Mouse (Mus musculus) cerebellum, postnatal 14 days (tissue): ENCODE measurements around the gene Glis3.
A peak's percentile ranks its signal among the peaks of the same experiment; 100 is the strongest.

ENCODE experiments used
- DNase-seq, 2 experiments: peaks; one replicate each; pipeline ENCODE4 v3.0.0; 2021; ENCODE audit warnings: mixed read lengths in 2 of 2

Glis3 gene

DNA sequence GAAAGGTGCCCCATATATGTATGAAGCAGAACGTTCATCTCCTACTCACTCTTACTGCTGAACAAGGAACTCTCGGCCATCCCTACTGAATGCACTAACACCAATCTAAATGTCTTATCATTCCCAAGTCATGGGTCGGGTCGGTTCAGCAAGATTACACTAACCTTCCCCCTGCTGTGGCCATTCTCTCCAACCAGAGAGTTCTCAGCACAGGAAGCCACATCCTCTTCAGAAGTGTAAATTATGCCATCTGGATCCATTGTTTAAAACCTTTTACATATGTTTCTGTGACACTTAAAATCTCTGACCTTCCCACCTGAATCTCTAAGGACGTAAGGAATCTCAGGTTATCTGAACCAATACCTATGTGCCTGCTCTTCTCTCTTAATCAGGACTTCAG is 29.0 kb downstream of the Glis3 start:
- DNase-seq = no peak

DNA sequence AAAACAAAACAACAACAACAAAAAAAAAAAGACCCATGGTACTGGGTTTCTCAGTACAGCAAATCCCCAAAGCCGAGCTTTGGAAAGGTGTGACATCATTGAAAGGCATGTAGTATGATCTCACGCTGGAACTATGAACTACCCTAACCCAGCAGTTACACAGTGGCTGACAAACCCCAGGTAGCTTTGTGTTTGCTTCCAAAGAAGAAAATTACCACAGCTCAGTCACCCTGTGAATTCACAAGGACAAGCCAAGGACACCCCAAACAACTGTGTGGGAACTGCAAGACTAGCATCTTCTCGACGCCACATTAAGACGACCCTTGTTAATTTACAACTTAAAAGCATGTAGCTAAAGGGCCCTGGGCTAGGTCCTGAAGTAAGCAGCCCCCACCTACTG is 30.4 kb downstream of the Glis3 start:
- DNase-seq = no peak

DNA sequence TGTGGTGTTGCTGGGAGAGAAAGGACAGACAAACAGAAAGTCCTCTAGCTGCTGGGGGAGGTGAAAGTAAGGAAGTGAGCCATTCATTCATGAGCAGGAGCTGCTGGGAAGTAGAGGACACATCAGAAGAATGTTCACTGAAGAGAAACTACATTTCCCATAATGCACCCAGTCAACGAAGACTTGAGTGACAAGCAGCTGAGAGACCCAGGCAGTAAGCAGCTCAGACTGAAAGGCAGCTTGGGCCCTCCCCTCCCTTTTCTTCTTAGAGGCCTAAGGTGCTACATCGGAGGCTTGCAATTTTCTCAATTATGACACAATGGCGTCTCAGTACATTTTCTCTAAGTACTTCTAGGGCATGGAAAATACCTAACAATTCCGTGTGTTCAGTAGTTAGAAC is 31.0 kb downstream of the Glis3 start:
- DNase-seq = no peak

DNA sequence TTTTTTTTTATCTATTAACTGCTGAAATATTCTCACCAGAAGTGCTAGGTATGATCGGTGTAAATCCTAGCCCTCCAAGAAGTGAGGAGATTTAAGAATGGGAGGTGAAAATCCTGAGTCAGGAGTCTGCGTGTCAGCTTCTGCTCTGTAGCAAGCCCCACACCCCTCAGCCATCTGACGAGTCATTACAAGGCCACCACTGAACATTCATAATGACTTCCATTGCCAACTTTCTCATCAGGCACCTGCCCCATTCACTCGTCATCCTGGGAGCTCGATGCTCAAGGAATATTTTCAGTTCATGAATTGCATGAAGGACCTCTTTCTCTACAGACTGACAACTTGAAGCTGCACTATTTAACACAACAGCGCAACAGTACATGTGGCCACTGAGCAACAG is 32.5 kb downstream of the Glis3 start:
- DNase-seq = no peak

DNA sequence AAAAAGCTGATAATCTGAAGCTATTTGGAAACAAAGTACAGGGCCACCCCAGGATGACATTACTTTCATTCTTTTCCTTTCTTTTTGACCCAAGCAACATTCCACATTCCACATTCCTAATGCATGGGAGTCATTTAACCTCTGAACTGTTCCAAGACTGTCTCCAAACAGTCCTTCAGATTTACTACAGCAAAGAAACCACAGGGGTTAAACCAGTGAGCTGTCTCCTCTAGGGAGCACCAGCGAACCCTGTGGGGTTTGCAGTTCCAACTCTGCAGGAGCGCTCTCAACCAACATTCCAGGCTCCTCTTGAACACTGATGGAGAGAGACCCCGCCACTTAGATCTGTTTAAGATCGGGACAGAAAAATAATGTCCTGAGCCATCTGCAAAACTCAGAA is 33.6 kb downstream of the Glis3 start:
- no peak for DNase-seq

DNA sequence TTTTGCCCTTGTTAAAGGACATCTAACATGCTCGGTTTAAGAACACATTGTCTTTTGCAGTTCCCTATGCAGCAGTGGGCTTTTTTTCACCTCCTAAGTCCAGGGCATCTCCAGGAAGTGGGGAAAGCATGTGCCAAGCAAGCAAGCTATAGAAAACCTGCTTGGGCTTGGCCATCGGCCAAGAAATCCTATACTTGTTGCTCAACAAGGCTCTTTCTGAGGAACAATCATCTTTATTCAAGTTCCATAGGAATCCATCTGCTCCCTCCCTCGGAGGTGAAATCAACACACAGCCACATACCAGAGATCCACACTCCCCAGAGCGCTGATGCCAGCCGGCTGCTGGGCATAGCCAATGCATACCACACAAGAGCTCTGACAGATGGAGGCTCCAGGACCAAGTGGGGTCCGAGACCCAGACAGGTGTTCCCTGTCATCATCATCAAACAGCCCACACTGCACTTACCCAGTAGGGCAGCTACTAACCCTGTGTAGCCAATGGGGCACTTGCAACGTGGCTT is 39.0 kb downstream of the Glis3 start:
- DNase-seq = peak in 1 of 2 experiments; percentile 12

DNA sequence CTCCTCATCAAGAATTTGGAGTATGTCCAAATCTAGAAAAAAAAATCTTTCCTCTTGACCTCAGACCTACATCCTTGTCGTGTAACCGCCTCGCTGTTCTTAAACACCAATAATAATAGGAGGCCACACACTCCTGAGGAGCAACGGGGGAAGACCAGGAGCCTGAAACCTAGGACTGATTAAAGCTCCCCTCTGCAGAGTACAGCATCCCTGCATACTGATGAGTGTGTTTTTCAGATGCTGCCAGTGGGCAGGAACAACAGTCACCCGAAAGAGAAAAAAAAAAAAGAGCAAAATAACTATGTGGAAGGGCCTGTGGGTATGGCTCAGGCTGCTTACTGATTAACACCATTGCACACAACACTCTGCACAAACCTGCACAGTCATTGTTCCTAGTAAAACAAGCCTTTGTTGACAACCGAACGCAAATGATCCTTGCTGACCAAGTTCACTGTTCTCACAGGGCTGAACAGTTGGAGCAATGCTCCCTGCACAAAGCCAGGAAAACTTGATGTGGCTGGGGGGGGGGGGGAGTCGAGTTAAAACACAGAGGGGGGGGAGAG is 43.8 kb downstream of the Glis3 start:
- no peak for DNase-seq

DNA sequence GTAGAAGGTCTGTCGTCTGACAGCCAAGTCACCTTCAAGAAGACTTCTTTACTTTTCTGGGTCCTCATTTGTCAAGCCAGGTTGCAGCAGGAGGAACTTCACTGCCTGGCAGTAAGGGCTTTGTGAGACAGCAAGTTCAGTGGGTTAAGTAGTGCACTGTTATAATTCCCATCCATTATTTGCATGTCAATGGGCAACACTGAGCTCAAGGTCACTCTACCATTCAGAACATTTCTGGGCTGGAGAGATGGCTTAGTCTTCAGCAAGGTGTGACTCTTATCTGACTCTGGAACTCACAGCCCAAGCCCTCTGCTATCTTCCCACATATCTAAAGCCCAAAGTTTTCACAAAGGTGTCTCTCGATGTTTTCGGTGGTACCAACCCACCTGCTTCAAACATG is 44.9 kb downstream of the Glis3 start:
- DNase-seq = no peak

DNA sequence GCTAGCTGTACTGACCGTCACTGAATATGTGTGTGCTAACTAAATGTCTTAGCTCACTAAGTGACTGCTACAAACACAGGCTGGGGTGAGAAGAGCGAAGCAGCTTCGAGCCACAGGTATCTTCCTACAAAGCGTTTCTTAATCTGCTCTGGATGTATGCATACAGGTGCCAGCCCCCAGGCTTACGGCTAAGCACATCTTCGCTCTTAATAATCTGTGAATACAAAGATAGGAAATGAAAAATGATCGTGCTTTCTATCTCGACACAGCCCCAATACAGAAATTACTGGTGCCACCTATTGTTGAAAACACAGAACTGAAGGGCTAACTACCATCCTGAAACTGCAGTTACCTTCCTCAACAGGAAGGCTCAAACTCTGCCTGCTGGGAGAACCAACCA is 51.5 kb downstream of the Glis3 start:
- peak; percentile 16 to 60 for DNase-seq

DNA sequence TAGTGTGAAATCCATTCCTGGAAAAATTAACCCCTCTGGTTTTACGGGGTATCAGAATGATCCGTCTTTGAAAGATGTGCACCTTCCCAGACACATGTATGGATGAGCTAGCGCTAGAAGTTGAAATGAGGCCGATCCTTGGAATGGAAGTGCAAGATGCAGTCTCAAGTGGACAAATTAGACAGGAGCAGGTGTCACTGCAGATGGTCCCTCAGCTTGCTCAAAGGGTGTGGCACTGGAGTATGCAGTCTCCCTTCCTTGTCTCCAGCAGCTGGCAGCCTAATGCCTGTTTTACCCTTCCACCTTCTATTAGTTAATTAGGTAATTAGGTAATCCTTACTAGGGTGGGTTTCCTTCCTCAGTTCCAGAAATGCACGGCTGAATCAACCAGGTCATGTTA is 53.7 kb downstream of the Glis3 start:
- no peak for DNase-seq

DNA sequence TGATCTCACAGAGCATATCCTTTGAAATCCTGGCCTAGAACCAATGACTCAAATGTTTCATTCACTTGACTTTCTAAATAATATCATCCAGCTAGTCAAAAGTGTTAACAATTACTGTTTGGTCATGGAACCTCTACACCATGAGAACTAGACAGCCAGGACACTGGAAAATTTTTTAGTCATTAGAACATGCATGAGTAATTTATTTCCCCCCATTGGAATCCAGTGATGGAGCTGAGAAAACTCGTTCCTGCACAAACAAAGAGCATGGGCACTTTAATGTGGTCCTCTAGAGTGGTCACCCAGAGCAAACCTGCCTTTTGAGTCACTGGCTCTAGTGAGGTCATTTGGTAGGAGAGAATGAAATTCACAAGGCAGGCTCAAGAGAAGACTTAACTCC is 55.3 kb downstream of the Glis3 start:
- no peak for DNase-seq

DNA sequence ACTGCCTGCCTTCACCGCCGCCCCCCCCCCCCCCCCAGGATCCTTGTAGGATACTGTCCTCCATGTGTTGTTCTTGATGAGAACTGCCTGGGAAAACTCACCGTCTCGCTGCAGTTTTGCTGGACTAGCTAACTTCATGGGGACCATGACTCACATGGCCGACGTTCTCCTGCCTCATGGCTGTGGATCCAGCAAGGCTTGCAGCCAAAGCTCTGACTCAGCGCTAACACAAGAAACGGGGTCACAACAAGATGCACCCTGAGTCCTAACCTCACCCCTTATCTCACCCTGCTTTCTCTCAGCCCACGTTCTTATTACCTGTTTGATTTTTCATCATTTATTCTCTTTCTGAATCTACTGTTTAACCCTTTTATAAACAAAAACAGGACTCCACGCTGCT is 56.2 kb downstream of the Glis3 start:
- no peak for DNase-seq

DNA sequence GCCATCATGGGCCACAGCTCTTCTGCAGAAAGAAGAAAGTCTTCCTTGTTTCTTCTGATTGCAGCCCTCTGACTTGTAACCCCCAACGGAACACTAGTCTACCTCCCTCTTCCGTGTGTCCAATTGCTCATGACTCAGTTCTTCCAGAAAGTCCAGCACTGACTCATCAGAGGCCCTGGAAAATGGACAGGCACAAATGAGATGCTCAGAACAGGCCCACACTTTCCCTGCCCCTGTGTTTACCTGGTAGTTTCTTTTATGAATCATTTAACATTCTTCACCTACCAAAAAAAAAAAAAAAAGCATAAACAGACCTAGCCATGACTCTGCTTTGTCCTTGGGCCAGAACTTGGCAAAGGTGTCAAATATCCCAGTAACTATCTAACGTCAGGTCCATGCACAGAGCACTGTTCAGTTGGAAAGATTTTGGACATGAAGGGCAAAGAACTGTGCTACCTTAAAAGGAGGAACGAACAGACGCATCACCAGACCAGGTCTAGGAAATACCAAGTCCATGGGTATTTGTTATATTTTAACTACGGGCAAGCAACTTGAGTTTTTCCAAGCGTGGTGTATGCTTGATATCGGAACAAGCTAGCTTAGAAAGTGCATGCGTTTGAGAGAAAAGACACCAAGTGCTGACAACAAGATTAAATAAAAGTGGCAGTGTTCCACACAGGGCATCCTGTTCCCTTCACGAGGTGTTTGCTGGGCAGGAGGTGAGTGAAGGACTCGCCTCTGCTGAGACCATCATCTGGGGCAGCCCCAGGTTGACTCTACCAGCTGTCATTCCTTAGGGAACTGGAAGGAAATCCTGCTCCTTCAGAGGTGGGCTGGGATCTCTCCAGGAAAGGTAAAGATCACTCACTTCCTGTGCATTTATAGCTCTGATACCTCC is 58.0 kb downstream of the Glis3 start:
- no peak for DNase-seq

DNA sequence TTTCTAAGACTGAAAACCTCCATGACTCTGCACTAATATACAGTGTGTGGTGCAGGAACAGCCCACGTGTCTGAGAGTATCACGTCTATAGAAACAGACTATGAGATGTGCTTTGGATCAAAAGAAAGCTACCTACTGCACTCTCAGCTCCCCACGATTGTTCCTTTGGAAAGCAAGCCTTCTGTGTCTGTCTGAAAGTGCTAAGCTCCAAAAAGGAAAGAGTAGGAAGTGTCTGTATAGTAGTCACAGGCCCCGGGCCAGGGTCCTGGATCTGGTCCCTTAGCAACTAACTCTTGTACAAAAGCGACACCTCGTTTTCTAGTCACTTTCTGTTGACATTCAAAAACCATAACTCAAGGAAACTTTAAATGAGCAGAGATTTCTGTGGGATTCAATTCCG is 62.1 kb downstream of the Glis3 start:
- no peak for DNase-seq

DNA sequence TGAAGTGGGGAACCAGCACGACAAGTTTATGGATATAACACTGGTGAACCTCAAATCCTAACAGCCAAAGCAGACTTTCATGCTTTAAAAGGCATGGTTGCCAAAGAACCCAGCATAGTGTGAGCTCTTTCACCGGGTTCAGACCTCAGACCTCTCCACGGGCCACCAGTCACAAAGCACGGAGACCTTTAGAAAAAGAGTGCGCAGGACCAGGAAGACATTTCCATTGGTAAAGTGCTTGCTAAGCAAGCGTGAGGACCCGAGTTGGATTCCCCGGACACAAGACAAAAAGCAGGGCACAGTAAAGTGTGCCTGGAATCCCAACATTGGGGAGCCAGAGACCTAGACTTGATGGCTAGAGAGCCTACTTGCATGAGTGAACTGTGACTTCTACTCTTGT is 62.7 kb downstream of the Glis3 start:
- DNase-seq = no peak

DNA sequence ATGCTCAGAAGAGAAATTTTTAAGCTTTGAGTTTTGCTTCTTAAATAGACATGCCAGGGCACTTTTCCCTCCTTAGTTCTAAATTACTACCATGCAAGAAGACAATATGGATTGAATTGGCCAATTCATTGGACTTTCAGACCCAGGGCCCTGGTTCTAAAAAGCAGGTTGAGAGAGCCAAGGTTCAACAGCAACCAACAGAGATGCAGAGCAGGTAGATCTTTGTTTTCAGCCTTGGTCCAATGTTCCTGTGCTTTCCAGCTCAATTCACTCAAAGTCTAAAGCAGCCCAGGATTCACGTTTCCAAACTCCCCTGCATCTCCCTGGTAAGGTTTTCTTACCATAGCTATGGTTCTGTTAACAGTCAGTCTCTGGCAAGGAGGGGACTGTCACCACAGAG is 63.4 kb downstream of the Glis3 start:
- DNase-seq = no peak

DNA sequence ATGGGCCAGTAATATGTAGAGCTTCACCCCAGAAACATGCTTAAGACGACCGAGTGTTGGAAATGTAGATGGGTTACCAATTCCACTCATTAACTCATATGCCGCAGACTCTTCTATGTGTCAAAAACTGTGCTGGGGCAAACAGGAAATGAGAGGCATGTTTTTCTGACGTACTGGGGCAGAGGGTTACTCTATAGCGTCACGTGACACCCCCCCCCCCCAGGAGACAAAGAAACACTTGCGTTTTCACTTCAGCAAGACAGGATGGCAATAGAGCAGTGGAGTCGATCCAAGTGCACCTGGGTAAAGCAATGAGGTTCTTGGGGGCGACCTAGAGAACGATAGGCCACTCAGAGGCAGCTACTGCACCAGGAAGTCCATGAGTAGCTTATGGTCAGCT is 67.6 kb downstream of the Glis3 start:
- DNase-seq = no peak

DNA sequence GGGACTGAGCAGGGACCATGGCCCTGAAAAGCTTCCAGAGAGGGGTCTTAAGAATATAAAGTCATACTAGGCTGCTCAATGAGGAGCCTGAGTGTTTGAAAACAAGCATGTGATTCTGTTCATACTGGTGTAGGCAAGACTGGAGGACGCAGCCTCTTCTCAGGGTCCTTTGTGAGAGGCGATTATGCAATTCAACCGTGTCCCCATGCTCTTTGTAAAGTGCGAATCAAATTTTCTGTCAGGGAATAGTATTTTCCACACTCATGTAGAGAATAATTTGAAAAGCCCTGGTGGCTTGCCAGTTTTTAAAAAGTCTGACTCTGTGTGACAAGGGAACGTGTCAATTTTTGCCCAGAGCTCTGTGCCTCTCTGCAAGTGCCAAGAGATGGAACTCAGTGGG is 71.1 kb downstream of the Glis3 start:
- DNase-seq = no peak

DNA sequence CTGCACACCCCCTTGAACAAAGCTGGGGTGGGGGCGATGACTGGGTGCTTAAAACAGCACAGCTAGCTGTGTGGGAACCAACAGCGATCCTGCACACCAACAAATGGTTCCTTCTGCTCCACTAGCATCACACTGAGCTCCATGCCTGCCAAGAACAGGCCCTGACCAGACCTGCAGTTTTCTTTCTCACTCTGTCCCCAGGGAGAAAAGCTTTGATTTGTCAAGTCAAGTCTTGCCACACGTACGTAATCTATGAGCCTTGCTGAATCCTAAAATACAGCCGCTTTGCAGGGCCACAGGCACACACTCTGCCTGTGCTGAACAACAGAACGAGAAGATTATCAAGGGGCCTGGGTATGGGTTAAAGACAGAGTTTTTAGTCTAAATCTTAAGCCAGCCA is 71.6 kb downstream of the Glis3 start:
- DNase-seq = peak in 1 of 2 experiments; percentile 5

DNA sequence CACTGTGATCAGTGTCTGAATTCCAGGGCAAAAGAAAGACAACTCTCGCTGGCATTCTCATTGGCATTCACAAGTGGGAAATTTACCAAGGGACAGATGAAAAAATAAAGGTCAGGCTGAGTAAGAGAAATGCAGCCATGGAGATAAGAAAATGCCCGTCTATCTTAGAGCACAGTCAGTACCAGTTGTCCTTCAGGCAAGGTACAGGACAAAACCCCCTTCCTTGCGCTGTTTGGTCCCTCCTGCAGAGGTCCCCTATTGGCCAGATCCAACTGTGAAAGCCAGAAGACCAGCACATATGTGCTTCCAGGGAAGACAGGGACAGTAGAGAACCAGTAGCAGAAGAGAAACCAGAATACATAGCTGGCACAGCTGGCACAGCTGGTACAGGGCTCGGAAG is 79.0 kb downstream of the Glis3 start:
- DNase-seq = no peak

DNA sequence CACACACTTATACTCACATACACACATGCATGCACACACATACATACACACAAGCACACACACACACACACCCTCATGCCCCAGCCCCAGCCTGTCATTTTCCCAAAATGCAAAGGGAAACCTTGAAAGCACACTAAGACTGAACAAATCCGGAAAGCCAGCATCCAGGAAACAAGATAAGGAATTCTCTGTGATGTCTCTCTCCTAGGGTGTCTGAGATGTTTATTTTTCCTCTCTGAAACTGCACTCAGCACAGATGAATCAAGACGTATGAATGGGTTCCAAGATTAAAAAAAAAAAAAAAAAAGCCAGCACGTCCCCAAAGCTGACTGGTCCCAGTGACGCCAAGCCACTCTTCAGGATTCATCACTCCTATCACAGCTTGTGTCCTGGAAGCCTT is 85.7 kb downstream of the Glis3 start:
- no peak for DNase-seq

DNA sequence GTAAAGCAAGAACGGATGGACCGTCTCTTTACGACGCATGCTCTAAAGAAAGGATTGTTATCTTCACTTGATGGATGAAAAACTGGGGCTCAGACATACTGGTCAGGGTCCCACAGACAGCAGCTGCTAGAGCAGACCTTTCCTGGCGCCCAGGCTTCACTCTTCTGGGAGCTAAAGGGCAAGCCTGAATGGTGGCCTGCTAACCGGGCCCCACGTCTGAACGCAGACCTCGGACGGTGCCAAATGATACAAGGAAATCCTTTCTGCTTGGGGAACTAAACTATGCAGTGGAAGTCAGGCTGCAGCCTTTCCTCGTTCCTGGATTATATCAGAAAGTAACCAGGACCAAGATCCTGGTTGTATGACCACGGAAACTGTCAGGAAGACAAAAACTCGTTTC is 86.9 kb downstream of the Glis3 start:
- no peak for DNase-seq

DNA sequence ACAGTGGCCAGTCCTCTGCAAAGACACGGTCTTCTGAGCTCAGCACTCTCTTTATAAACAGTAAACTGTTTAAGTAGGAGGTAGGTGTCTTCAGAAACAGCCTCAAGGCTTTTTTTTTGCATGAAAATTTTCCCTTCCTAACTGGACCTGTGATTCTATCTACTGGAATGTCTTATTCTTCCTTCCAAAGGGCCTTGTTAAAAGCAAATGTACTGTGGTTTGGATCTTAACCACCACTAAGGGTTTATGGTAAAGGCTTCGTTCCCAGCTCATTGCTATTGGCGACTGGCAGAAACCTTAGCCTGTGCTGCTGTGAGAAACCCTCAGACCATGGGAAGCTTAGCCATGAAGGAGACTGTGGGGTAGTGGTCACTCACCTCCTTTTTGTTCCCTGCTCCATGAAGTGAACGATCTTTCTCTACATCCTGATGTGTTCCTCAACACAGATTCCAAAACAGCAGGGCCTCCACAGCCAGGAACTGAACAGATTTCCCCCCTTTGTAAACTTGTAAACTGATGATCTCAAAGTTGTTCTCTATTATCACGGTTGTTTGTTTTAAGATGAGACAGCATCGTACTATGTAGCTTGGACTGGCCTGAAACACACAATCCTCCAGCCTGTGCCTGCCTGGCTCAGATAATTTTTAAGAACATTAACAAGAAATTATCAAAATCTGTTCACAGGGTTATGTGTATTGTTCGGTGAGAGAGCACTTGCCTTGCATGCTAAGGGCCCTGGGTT is 88.0 kb downstream of the Glis3 start:
- no peak for DNase-seq

DNA sequence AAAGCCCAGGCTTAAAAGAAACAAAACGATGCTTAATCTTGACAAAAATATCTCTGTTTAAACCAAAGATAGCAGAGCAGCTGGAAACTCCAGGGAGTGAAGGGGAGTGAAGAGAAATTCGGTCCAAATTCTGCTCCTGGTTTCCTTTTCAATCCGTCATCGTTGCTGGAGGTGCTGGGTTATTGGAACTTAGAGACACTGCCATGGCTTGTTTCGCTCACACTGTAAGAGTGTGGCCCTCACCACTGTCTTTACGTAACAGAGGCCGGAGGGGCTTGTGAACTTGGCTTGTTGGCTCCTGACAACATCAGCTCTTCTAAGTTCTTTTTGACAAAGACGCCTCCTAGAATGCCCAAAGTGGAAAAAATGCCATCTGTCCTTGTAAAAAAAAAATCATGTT is 99.4 kb downstream of the Glis3 start:
- DNase-seq = no peak
